Mouse (Mus musculus) C2C12 (cell line): ENCODE measurements around the gene Creld2. TPM values are rescaled to one million over a fixed set of nuclear protein-coding genes. Genes with fewer than 3 reads are reported as not detected.

Experiments used
- H3K27me3 ChIP-seq: one replicate; pipeline ENCODE4 v1.6.1; 2011; ENCODE audit not compliant: control insufficient read depth, insufficient read depth, insufficient read length
- H3K36me3 ChIP-seq: one replicate; pipeline ENCODE4 v1.6.1; 2011; ENCODE audit not compliant: control insufficient read depth, insufficient read depth
- H3K4me3 ChIP-seq: one replicate; pipeline ENCODE4 v1.5.1; 2011; ENCODE audit warnings: mild to moderate bottlenecking, control low read depth; ENCODE audit not compliant: poor library complexity, insufficient read depth, severe bottlenecking
- H3K79me2 ChIP-seq: one replicate; pipeline ENCODE4 v1.6.1; 2011; ENCODE audit not compliant: control insufficient read depth, insufficient read depth
- H3K79me3 ChIP-seq: one replicate; pipeline ENCODE4 v1.6.1; 2011; ENCODE audit warnings: low read depth, control low read depth
- H3ac ChIP-seq: one replicate; pipeline ENCODE3; 2011; ENCODE audit warnings: low read depth; ENCODE audit not compliant: control insufficient read depth, insufficient read length
- CEBPB ChIP-seq: IDR thresholded peaks from one replicate; pipeline ENCODE4 v1.6.1; 2011; ENCODE audit warnings: low read depth, mild to moderate bottlenecking, control low read depth, moderate library complexity
- CTCF ChIP-seq: IDR thresholded peaks from one replicate; pipeline ENCODE4 v1.5.1; 2011; ENCODE audit not compliant: control insufficient read depth, insufficient read depth, insufficient read length
- FOSL1 ChIP-seq: IDR thresholded peaks from one replicate; pipeline ENCODE4 v1.8.0; 2011; ENCODE audit warnings: mild to moderate bottlenecking, low read length; ENCODE audit not compliant: poor library complexity, insufficient read depth, severe bottlenecking
- MAX ChIP-seq: IDR thresholded peaks from one replicate; pipeline ENCODE4 v1.6.1; 2011; ENCODE audit warnings: mild to moderate bottlenecking, control low read depth
- MYOD1 ChIP-seq: IDR thresholded peaks from one replicate; pipeline ENCODE4 v1.6.1; 2011; ENCODE audit warnings: low read depth; ENCODE audit not compliant: control insufficient read depth, insufficient read length
- MYOG ChIP-seq: IDR thresholded peaks from one replicate; pipeline ENCODE4 v1.6.1; 2011; ENCODE audit not compliant: control insufficient read depth, insufficient read length; ENCODE audit errors: extremely low read depth
- USF1 ChIP-seq: IDR thresholded peaks from one replicate; pipeline ENCODE4 v1.6.1; 2011; ENCODE audit warnings: low read depth, mild to moderate bottlenecking, control low read depth, moderate library complexity
- polyA plus RNA-seq: library from polyadenylated mRNA; unstranded; fragments of >200 nt; fragmentation: generic; extraction: Trizol; gene quantifications from one replicate; pipeline ENCODE4 v1.2.1, GENCODE M21; 2012; ENCODE audit warnings: missing spikeins

The Creld2 gene
- polyA plus RNA-seq, 1 experiment, result 107 TPM

DNA sequence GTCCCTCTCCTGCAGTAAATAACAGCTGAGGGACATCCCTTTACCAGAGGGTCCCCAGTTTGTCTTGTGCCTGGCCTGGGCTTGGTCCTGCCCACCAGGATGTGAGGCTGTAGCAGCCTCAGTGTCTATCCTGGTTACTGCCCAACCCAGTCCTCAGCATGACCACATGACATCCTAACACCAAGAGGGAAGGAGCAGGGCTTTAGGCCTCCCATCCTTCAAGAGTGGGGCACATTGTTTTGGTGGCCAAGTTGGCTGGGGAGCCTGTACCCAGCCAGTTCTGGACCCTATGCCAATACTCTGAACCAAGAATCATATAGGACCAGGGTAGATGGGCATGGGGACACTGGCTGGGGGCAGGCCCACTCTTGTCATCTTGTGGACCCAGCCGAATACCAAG, 29.2 kb downstream of the Creld2 start:
- H3K27me3 ChIP-seq, result no peaks in the 10 kb centered on the region
- no peaks in the 10 kb centered on the region for H3K79me3 ChIP-seq
- no peaks in the 10 kb centered on the region for H3K79me2 ChIP-seq
- H3K4me3 ChIP-seq, result no peak overlapping the region
- H3K36me3 ChIP-seq, result no peaks in the 10 kb centered on the region
- TF ChIP-seq MYOD1, result no peak
- no peak for TF ChIP-seq MAX
- TF ChIP-seq MYOG, result no peak
- TF ChIP-seq FOSL1, result no peak
- TF ChIP-seq CEBPB, result no peak
- TF ChIP-seq CTCF, result no peak
- H3ac ChIP-seq, result no peak overlapping the region

DNA sequence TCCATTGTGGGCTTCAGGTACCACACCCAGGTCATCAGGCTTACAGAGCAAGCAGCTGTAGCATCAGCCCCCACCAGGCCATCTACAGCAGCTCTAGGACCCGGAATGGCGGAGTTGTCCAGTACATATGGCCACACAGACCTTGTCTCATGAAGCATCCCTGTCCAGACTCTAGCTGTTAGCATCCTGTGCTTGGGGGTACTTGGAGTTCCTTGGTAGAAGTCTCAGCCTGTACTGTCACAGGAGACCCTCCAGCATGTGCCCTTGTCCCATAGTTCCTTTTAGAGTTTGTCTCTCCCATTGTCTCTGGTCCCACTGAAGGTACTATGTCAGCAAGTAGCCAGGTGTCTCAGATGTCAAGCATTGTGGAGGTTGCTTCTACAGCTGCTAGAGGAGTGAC, 30.2 kb downstream of the Creld2 start:
- Histone ChIP-seq H3K4me3 (no peak overlapping the region), H3K79me3 (no peaks in the 10 kb centered on the region), H3K27me3 (no peaks in the 10 kb centered on the region), H3K79me2 (no peaks in the 10 kb centered on the region), H3K36me3 (no peaks in the 10 kb centered on the region), H3ac (no peak overlapping the region)
- TF ChIP-seq CTCF, result no peak
- TF ChIP-seq CEBPB, result no peak
- no peak for TF ChIP-seq FOSL1
- TF ChIP-seq MYOD1, result no peak
- TF ChIP-seq MYOG, result no peak
- no peak for TF ChIP-seq USF1

- Histone ChIP-seq H3K79me2 (no peaks in the 10 kb centered on the region), H3K36me3 (no peaks in the 10 kb centered on the region), H3K4me3 (no peak overlapping the region), H3K79me3 (no peaks in the 10 kb centered on the region), H3K27me3 (no peaks in the 10 kb centered on the region), H3ac (no peak overlapping the region)
- no peak for TF ChIP-seq CTCF
- TF ChIP-seq USF1, result no peak
- TF ChIP-seq MAX, result no peak
- TF ChIP-seq MYOD1, result no peak
- no peak for TF ChIP-seq FOSL1
- no peak for TF ChIP-seq MYOG
- no peak for TF ChIP-seq CEBPB
Observed at GRCm38 (mm10) chr15:88850146-88850826, 30.8 kb downstream of the Creld2 start.

DNA sequence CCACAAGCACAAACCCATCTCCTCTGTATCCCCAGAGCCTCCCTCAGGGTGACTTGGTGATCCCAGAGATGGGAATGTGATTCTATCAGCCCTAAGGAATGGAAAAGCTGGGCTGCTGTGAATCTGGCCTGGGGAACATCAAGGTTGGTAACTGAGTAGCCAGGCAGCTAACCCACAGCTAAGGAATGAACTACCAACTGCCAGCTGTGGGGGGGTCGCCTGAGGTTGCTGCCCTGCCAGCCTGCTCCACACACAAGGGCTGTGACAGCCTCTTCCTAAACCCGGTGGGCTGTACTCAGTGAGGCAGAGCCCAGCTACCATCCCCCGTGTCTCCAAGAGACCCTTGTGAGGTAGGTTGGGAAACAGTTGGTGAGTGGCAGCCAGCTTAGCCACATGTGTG, 31.6 kb downstream of the Creld2 start:
- no peaks in the 10 kb centered on the region for H3K27me3 ChIP-seq
- TF ChIP-seq FOSL1 (no peak), USF1 (no peak), MYOD1 (no peak), MAX (no peak), CEBPB (no peak), MYOG (no peak), CTCF (no peak)
- H3K36me3 ChIP-seq, result no peaks in the 10 kb centered on the region
- no peak overlapping the region for H3K4me3 ChIP-seq
- H3K79me2 ChIP-seq, result no peaks in the 10 kb centered on the region
- H3ac ChIP-seq, result no peak overlapping the region
- no peaks in the 10 kb centered on the region for H3K79me3 ChIP-seq

- Histone ChIP-seq H3K27me3 (no peaks in the 10 kb centered on the region), H3ac (no peak overlapping the region), H3K79me2 (no peaks in the 10 kb centered on the region), H3K79me3 (no peaks in the 10 kb centered on the region), H3K4me3 (no peak overlapping the region), H3K36me3 (no peaks in the 10 kb centered on the region)
- TF ChIP-seq CTCF (no peak), CEBPB (no peak), MAX (no peak), MYOG (no peak), FOSL1 (no peak), USF1 (no peak), MYOD1 (no peak)
Observed at GRCm38 (mm10) chr15:88851507-88852149, 32.2 kb downstream of the Creld2 start.

DNA sequence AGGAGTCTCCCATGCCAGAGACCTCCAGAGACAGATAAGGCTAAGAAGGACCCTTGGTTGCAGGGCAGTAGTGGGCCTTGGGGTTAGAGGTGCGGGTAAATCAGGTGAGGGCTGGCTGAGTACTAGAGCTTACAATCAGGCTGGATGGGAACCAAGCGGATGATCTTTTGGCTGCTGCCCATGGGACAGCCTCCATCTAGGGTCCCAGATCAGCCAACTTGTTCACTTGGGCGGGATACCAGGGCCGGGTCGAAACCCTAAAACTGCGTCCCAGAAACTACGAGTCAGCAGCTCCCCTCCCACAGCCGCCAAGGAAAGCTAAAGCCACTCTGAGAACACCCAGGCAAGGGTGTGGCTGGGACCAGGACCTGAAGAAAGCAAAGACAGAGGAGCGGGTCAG, 33.7 kb downstream of the Creld2 start:
- Histone ChIP-seq H3K27me3 (no peaks in the 10 kb centered on the region), H3ac (no peak overlapping the region), H3K79me3 (no peaks in the 10 kb centered on the region), H3K36me3 (no peaks in the 10 kb centered on the region), H3K79me2 (no peaks in the 10 kb centered on the region), H3K4me3 (no peak overlapping the region)
- no peak for TF ChIP-seq FOSL1
- no peak for TF ChIP-seq MYOG
- no peak for TF ChIP-seq CEBPB
- TF ChIP-seq CTCF, result no peak
- no peak for TF ChIP-seq MAX
- TF ChIP-seq USF1, result no peak
